Comparison of ENCODE assay signal across 27 mouse cellular contexts in genomic region chr10:62832783-62833182, GRCm38 (mm10). TPM values are rescaled to one million over a fixed set of nuclear protein-coding genes. Genes with fewer than 3 reads are reported as not detected.
DNase-seq lines count a peak whose midpoint lies in the region; ATAC-seq and TF ChIP-seq lines count a peak whose summit lies in the region.
"Had no signal": no experiment of that assay in that cellular context is flagged by ENCODE, and none has a peak within 500 bp of the region (broad histone marks: within the 10 kb centered on the region; RNA-seq: fewer than 3 reads in every experiment).

No protein-coding gene starts in this region.

- WGBS in kidney, postnatal 0 days, result 79% methylated on average over 9 of the region's 9 CpGs
- 87% methylated on average over 9 of the region's 9 CpGs for WGBS in midbrain, postnatal 0 days
- 88% methylated on average over 9 of the region's 9 CpGs for WGBS in midbrain, embryonic 13.5 days
- 71% methylated on average over 9 of the region's 9 CpGs for WGBS in stomach, postnatal 0 days

- DNase-seq in kidney, postnatal 0 days (ENCODE audit: low spot score), result no peak
- DNase-seq in kidney, adult 18-20 months, result no peak
- DNase-seq in midbrain, postnatal 0 days (ENCODE audit: low spot score), result no peak
- no peak for DNase-seq in stomach, postnatal 0 days (ENCODE audit: low spot score)
- DNase-seq in adrenal gland, postnatal 10 days, result no peak
- DNase-seq: adrenal gland, adult 2 months; adrenal gland, postnatal 25 days; cerebellum, adult 11-12 months; cerebellum, adult 8-10 months; cerebellum, postnatal 10 days; cerebellum, postnatal 36 days; embryo, embryonic 11 days; gastrocnemius, postnatal 25 days; heart, adult 18-20 months; heart, postnatal 10 days; heart, postnatal 36 days had no signal

- H3K4me1 ChIP-seq in kidney, postnatal 0 days (replicated peaks; ENCODE audit: insufficient read depth, low read length), result no peaks in the 10 kb centered on the region
- no peaks in the 10 kb centered on the region for H3K4me1 ChIP-seq in midbrain, postnatal 0 days (ENCODE audit: insufficient read depth, low read length)
- H3K4me1 ChIP-seq in midbrain, embryonic 13.5 days (replicated peaks), result no peaks in the 10 kb centered on the region
- H3K4me1 ChIP-seq in stomach, postnatal 0 days (replicated peaks; ENCODE audit: control insufficient read depth, insufficient read depth), result no peaks in the 10 kb centered on the region
- H3K4me1 ChIP-seq: embryonic facial prominence, embryonic 10.5 days; embryonic facial prominence, embryonic 13.5 days; forebrain, embryonic 12.5 days; forebrain, embryonic 15.5 days; hindbrain, embryonic 10.5 days; hindbrain, embryonic 13.5 days had no signal

- 0 out of 2 replicates have a peak, but pooled peaks have one; percentile 7 for TF ChIP-seq CTCF in kidney, postnatal 0 days (IDR thresholded peaks at IDR 0.05; ENCODE audit: low read depth)
- TF ChIP-seq CTCF in midbrain, postnatal 0 days (IDR thresholded peaks at IDR 0.05), result peak; percentile 8; the same call in 1 of the 2 replicates
- 0 out of 2 replicates have a peak, but pooled peaks have one; percentile 5 for TF ChIP-seq CTCF in stomach, postnatal 0 days (IDR thresholded peaks at IDR 0.05; ENCODE audit: low read depth)

- H3K36me3 ChIP-seq in kidney, postnatal 0 days (ENCODE audit: insufficient read depth, low read length), result 0 out of 2 replicates have a peak, but pooled peaks cover 5% of the 10 kb centered on the region
- peaks cover 3% of the 10 kb centered on the region; the same call in 1 of the 2 replicates for H3K36me3 ChIP-seq in midbrain, postnatal 0 days (ENCODE audit: insufficient read depth, low read length)
- peaks cover 48% of the 10 kb centered on the region for H3K36me3 ChIP-seq in midbrain, embryonic 13.5 days
- no peaks in the 10 kb centered on the region; the same call in 1 of the 2 replicates for H3K36me3 ChIP-seq in stomach, postnatal 0 days (ENCODE audit: control insufficient read depth, insufficient read depth, low read length)

- H3K4me3 ChIP-seq in kidney, postnatal 0 days (replicated peaks; ENCODE audit: low read depth, low read length), result no peak overlapping the region
- H3K4me3 ChIP-seq in midbrain, postnatal 0 days (ENCODE audit: low read depth, low read length), result no peak overlapping the region
- H3K4me3 ChIP-seq in midbrain, embryonic 13.5 days (replicated peaks), result no peak overlapping the region
- H3K4me3 ChIP-seq in stomach, postnatal 0 days (ENCODE audit: low read depth, low read length), result no peak overlapping the region
- H3K4me3 ChIP-seq: embryonic facial prominence, embryonic 10.5 days; embryonic facial prominence, embryonic 13.5 days; erythroblast, embryonic 14.5 days; forebrain, embryonic 12.5 days; forebrain, embryonic 15.5 days; heart, embryonic 12.5 days; heart, embryonic 15.5 days; hindbrain, embryonic 10.5 days; hindbrain, embryonic 13.5 days had no signal

- no peak overlapping the region for H3K9ac ChIP-seq in kidney, postnatal 0 days (ENCODE audit: low read depth, low read length)
- H3K9ac ChIP-seq in midbrain, postnatal 0 days (replicated peaks; ENCODE audit: low read length, poor library complexity, severe bottlenecking), result no peak overlapping the region
- H3K9ac ChIP-seq in midbrain, embryonic 13.5 days (replicated peaks), result no peak overlapping the region
- no peak overlapping the region for H3K9ac ChIP-seq in stomach, postnatal 0 days (ENCODE audit: low read length)
- H3K9ac ChIP-seq: embryonic facial prominence, embryonic 13.5 days; forebrain, embryonic 12.5 days; forebrain, embryonic 15.5 days; heart, embryonic 12.5 days; heart, embryonic 15.5 days; hindbrain, embryonic 13.5 days had no signal

- H3K27ac ChIP-seq in kidney, postnatal 0 days, result no peak overlapping the region
- no peak overlapping the region for H3K27ac ChIP-seq in midbrain, postnatal 0 days (ENCODE audit: low read depth, low read length)
- no peak overlapping the region for H3K27ac ChIP-seq in midbrain, embryonic 13.5 days
- H3K27ac ChIP-seq in stomach, postnatal 0 days (replicated peaks), result no peak overlapping the region
- H3K27ac ChIP-seq: embryonic facial prominence, embryonic 10.5 days; embryonic facial prominence, embryonic 13.5 days; forebrain, embryonic 12.5 days; forebrain, embryonic 15.5 days; heart, embryonic 15.5 days; hindbrain, embryonic 10.5 days; hindbrain, embryonic 13.5 days had no signal

- no peak for TF ChIP-seq EP300 in stomach, postnatal 0 days (optimal IDR thresholded peaks at IDR 0.05)

- H3K9me3 ChIP-seq in kidney, postnatal 0 days (replicated peaks; ENCODE audit: low read length), result no peaks in the 10 kb centered on the region
- no peaks in the 10 kb centered on the region for H3K9me3 ChIP-seq in midbrain, postnatal 0 days (ENCODE audit: low read length)
- H3K9me3 ChIP-seq in midbrain, embryonic 13.5 days, result no peaks in the 10 kb centered on the region
- no peaks in the 10 kb centered on the region for H3K9me3 ChIP-seq in stomach, postnatal 0 days (ENCODE audit: control insufficient read depth, low read length)
- H3K9me3 ChIP-seq: embryonic facial prominence, embryonic 10.5 days; embryonic facial prominence, embryonic 13.5 days; forebrain, embryonic 12.5 days; forebrain, embryonic 15.5 days; heart, embryonic 12.5 days; heart, embryonic 15.5 days; hindbrain, embryonic 10.5 days; hindbrain, embryonic 13.5 days had no signal

- no peaks in the 10 kb centered on the region for H3K27me3 ChIP-seq in kidney, postnatal 0 days (ENCODE audit: insufficient read depth, low read length)
- no peaks in the 10 kb centered on the region for H3K27me3 ChIP-seq in midbrain, postnatal 0 days (ENCODE audit: insufficient read depth, low read length)
- H3K27me3 ChIP-seq in midbrain, embryonic 13.5 days, result no peaks in the 10 kb centered on the region
- no peaks in the 10 kb centered on the region for H3K27me3 ChIP-seq in stomach, postnatal 0 days (ENCODE audit: control insufficient read depth, insufficient read depth, low read length)
- H3K27me3 ChIP-seq: embryonic facial prominence, embryonic 13.5 days; forebrain, embryonic 12.5 days; forebrain, embryonic 15.5 days; heart, embryonic 12.5 days; heart, embryonic 15.5 days; hindbrain, embryonic 13.5 days had no signal

- H3K4me2 ChIP-seq in kidney, postnatal 0 days (ENCODE audit: low read length), result no peak overlapping the region
- no peak overlapping the region for H3K4me2 ChIP-seq in midbrain, postnatal 0 days (ENCODE audit: low read depth, low read length, poor library complexity, severe bottlenecking)
- no peak overlapping the region for H3K4me2 ChIP-seq in midbrain, embryonic 13.5 days (replicated peaks)
- no peak overlapping the region for H3K4me2 ChIP-seq in stomach, postnatal 0 days (replicated peaks; ENCODE audit: low read depth)
- H3K4me2 ChIP-seq: embryonic facial prominence, embryonic 13.5 days; forebrain, embryonic 12.5 days; forebrain, embryonic 15.5 days; heart, embryonic 12.5 days; heart, embryonic 15.5 days; hindbrain, embryonic 13.5 days had no signal

- no peak for ATAC-seq in kidney, postnatal 0 days (replicated peaks; ENCODE audit: low FRiP score, low read depth)
- ATAC-seq in midbrain, postnatal 0 days (ENCODE audit: low FRiP score), result no peak
- ATAC-seq in midbrain, embryonic 13.5 days, result no peak
- ATAC-seq in stomach, postnatal 0 days (ENCODE audit: low FRiP score, low TSS enrichment), result no peak
- ATAC-seq: CD4-positive, CD25-positive, alpha-beta regulatory T cell, adult 4 months; forebrain, embryonic 15.5 days had no signal

RNA-seq across cellular contexts. Expression of gene Ccar1, which starts 40.7 kb away (rescaled TPM):
- 84.2 and 91.3 TPM in 2 replicates for polyA plus RNA-seq in kidney, postnatal 0 days (2015; fragmentation: Nextera tagmentation; extraction: Ambion mirVana)
- total RNA-seq in midbrain, postnatal 0 days (2014; rRNA removed), result 49.9 and 70.8 TPM in 2 replicates
- polyA plus RNA-seq in midbrain, postnatal 0 days (2015; fragmentation: Nextera tagmentation; extraction: Ambion mirVana), result 69.6 and 78.5 TPM in 2 replicates
- 132 and 136 TPM in 2 replicates for polyA plus RNA-seq in midbrain, embryonic 13.5 days (2015; fragmentation: Nextera tagmentation; extraction: Ambion mirVana)
- polyA plus RNA-seq in stomach, postnatal 0 days (2015; fragmentation: Nextera tagmentation; extraction: Ambion mirVana), result 42.0 and 43.0 TPM in 2 replicates
- total RNA-seq in adrenal gland, postnatal 10 days (2021), result 10 to 100 TPM; 67.4 to 75.2 TPM
